Mouse (Mus musculus) gastrocnemius, postnatal 14 days (tissue): ENCODE measurements around the gene Hist1h2ai. TPM values are rescaled to one million over a fixed set of nuclear protein-coding genes. Genes with fewer than 3 reads are reported as not detected.
A peak's percentile ranks its signal among the peaks of the same experiment; 100 is the strongest.
"Not testable (repeated sequence)": the region's sequence is repeated elsewhere in the genome, so short reads cannot be mapped to it uniquely, and the experiment has no call there.

Experiments
- DNase-seq: peaks from one replicate; pipeline ENCODE4 v3.0.0; 2021; ENCODE audit warnings: mixed read lengths
- intact Hi-C: fragments of 180-260 bp; cut with DNase I; formaldehyde crosslinking; loops from one replicate; pipeline ENCODE4 v1.15.1; 2025; ENCODE audit warnings: low total_unique reads
- long read RNA-seq, 2 experiments: library from polyadenylated mRNA; stranded (forward); transcript quantifications; one replicate each; pipeline ENCODE4 v2.0.0; 2021
- total RNA-seq, 2 experiments: library from RNA; stranded (reverse); gene quantifications; 2 replicates each; pipeline ENCODE4 v1.2.3; 2021

Gene Hist1h2ai
- 10 to 100 TPM; 70.5 to 87.6 TPM for total RNA-seq
- long read RNA-seq, experiment 1, result 0 reads
- long read RNA-seq, experiment 2, result 0 reads

DNA sequence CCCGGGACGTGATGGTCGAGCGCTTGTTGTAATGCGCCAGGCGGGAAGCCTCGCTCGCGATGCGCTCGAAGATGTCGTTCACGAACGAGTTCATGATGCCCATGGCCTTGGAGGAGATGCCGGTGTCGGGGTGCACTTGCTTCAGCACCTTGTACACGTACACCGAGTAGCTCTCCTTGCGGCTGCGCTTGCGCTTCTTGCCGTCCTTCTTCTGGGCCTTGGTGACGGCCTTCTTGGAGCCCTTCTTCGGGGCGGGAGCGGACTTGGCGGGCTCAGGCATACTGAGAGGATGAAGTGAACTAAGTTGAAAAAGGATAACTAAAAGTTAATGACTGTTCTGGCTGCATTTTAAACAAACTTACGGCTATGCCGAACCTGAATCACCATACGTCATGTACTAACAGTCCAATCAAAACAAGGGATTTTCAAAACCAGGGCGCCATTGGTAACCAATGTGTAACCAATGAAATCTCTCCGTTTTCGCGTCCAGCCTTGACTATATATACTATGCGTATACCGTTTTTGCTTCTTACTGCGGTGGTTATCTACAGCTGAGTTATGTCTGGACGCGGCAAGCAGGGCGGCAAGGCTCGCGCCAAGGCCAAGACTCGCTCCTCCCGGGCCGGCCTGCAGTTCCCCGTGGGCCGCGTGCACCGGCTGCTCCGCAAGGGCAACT, at the start of gene Hist1h2ai, which contains the start of gene Hist1h2bl:
Hist1h2ai (plus strand) TSS at position 559 of the 676 bp plus-strand sequence.
Hist1h2bl (minus strand) TSS at position 280 of the 676 bp plus-strand sequence.
- DNase-seq, result peak; percentile 46
- intact Hi-C loops, result not testable (repeated sequence)

DNA sequence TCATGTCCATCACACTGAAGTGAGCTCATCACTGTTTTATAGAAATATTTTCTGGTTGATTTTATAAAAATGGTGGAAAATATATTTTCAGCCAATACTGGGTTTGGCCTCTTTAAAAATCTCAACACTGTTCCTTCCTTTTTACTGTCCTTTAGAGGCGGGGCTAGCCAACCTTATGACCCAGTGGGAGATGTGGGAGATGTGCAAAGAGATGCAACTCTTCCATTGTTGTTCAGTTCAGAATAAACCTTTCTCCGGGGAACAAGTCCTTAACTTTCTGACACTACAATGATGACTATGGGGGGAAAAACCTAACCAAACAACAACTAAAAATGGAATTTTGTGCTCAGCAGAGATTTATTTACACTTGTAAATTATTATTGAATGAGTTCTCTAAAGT, 38.9 kb upstream of the Hist1h2ai start, which contains the start of gene Olfr1360:
Olfr1360 (minus strand) TSS at position 101 of the 400 bp plus-strand sequence.
- DNase-seq, result no peak
- intact Hi-C loops, result no loop called here

DNA sequence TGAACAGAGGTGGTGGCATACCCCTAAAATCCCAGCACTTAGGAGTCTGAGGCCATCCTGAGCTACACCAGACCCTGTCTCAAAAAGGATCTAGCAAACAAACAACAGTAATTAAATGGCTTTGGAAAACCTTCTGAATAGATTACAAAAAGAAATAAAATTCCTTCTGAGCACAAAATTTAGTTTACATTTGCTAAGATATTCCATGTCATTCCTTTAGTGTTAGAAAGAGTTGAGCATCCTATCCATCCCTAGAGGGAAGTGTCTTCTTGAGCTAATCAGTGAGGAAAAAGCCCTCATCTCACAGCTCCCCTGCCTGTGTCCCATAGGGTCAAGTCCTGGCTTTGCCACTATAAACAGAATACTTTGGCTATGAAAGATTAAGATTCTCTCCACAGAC, 18.4 kb upstream of the Hist1h2ai start, which contains the start of gene Olfr1359:
Olfr1359 (plus strand) TSS at position 301 of the 400 bp plus-strand sequence.
- intact Hi-C loops, result no loop called here
- DNase-seq, result no peak

DNA sequence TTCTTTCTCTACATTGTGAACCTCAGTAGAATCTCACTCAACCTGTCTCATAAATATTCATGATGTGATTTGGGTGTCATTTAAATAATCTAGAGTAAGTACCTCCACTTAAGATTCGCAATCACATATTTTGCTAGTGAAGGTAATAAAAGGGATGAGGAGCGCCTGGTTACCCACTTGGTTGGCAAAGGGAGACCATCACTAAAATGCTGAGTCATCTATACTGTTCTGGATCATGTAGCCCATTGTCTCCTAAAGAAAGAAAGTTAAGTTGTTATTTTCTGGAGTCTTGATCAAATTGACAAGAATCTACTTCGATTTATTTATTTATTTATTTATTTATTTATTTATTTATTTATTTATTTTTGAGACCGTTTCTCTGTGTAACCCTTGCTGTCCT, 9.6 kb upstream of the Hist1h2ai start:
- DNase-seq, result no peak

DNA sequence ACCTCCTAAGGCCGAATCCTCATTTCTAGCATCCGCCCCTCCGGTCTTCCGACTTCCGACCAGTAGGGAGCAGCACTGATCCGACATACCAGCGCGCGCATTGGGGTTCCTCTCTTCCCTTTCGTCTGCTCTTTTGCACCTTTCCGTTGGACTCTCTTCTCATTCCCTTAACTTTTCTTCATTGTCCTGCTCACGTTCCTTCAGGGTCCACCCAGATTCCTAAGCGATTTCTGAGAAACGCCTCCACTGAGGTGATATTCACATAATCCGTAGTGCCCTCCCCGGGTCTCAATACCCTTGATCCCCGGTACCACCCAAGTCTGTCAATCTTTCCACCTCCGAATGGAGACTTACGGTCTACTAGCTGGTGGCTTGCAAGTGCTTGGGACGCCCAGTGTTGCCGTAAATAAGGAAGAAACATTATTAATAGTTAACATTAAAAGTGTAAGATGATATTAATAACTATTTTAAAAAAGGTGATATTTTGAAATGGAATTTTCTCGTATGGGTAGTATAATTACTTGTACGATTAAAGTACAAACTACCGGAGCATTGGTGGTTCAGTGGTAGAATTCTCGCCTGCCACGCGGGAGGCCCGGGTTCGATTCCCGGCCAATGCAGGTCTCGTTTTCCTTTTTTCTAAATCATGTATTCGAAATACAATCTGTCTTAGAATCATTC, 6.1 kb upstream of the Hist1h2ai start:
- intact Hi-C loops, result no loop called here

More for the DNA sequence above, 9.6 kb upstream of the Hist1h2ai start:
- intact Hi-C loops, result no loop called here

DNA sequence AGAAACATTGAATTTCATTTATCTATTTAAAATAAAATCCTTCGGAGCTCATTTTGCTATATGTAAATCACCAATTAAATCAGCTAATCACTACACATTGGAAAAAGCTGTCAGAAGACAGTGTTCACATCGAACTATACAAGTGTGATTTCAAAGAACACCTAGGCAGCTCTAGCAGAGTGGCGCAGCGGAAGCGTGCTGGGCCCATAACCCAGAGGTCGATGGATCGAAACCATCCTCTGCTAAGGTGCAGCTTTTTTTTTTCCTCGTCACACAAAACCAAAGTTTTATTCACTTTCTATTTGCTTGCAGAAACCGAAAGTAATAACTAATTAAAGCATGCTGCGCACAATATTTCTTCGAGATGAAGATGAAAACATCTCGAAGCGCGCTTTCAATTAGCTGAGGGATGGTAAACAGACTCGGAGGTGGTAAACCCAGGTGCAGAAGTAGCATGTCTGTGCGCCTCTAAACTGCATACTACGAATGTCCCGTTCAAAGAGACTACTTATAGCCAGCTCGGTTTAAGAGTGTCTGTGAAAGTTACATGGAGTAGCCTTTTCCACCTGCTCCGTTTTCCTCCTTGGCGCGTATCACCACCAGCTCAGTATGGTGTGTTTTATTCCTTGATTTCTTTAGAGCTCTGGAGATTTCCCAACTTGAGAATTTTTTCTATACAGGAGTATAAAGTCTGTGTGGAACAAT, 5.2 kb upstream of the Hist1h2ai start:
- peak; percentile 35 for DNase-seq
- intact Hi-C loops, result no loop called here

More for the DNA sequence above, 6.1 kb upstream of the Hist1h2ai start:
- DNase-seq, result peak; percentile 85

DNA sequence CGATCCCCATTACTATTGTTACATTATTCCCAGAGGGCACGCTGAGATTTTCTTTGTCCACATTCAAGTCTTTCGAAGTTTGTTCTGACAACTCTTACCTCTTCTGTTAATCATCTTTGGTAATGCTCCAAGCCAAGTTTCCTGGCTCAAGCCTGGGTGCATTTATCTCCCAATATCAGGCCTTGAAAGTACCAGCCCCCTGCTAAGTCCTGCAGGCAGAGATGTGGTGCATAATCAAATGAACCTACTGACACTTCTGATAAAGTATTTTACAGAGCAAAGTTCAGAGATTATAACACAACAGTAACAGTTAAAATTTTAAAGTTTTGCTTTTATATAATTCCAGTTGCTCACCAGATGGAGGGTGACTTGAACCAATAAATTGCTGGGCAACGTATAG, 4.5 kb upstream of the Hist1h2ai start:
- intact Hi-C loops, result no loop called here

DNA sequence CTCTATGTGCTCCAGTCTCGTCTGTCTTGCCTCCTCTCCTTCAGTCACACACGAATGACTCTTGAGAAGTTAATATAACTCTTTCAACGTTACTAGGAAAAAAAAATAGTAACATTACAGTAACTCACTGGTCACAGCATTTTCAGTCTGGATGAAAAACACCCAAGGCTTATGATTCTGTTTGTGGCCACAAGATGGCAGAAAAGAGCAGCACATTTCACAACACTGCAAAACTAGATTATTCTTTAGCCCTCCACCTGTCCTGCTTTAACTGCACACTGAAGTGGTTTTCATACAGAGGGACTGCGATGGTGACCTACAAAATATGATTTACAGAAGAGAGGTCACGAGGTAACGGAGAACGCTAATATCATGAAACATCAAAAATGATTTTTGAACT, 1.5 kb upstream of the Hist1h2ai start:
- DNase-seq, result peak; percentile 21
- intact Hi-C loops, result no loop called here

More for the DNA sequence above, 4.5 kb upstream of the Hist1h2ai start:
- no peak for DNase-seq

DNA sequence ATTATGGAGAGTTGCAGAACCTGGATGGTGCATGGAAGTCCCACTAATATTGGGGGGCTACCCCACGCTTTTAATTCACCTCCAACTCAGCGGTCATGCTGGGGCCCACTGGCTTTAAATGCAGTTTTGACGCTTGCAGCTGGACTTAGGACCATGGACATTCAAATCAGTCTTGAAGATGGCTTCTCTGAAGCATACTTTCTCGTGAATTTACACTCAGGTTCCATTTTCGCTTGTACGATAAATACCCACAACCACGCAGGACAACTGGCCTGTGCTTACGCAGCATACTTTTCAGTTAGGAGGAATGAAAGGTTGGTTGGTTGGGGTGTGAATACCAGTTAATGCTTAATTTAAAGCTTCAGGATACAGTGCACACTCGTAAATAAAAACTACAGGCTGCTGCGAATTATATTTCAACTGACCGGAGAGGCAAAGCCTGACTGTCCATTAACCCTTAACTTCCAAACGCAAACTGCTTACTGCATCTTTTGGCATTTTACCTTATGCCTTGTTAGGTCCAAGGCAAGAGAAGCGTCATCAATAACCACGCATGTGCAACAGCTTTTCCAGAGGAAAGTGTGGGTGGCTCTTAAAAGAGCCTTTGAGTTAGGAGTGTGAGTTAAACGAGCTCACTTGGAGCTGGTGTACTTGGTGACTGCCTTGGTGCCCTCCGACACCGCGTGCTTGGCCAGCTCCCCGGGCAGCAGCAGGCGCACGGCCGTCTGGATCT, 925 bp upstream of the Hist1h2ai start:
- intact Hi-C loops, result no loop called here
- DNase-seq, result no peak

DNA sequence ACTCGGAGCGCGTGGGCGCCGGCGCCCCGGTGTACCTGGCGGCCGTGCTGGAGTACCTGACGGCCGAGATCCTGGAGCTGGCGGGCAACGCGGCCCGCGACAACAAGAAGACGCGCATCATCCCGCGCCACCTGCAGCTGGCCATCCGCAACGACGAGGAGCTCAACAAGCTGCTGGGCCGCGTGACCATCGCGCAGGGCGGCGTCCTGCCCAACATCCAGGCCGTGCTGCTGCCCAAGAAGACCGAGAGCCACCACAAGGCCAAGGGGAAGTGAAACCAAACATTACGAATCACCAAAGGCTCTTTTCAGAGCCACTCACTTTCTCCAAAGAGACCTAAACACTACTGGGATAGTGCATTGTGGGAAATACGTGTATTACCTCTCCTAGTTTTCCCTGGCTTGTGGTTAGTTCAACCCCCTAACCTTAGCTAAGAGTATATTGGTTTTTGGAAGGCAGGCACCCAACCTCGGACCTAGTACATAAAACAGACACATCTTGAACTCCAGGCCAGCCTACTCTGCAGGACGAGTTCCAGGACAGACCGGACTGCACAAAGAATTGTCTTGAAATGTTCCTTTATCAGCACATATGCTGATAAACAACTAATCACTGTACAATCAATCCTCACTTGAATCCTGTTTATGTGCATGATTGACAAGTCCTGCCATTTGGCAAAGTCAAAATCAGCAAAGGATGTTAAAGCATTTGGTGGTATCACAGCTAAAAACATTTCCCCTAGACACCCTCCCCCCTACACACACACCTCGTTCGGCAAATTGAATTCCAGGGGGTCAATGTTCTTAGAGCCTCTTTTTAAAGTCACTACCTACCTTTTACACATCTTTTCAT, 544 bp downstream of the Hist1h2ai start:
- intact Hi-C loops, DNase-seq: not testable (repeated sequence)

DNA sequence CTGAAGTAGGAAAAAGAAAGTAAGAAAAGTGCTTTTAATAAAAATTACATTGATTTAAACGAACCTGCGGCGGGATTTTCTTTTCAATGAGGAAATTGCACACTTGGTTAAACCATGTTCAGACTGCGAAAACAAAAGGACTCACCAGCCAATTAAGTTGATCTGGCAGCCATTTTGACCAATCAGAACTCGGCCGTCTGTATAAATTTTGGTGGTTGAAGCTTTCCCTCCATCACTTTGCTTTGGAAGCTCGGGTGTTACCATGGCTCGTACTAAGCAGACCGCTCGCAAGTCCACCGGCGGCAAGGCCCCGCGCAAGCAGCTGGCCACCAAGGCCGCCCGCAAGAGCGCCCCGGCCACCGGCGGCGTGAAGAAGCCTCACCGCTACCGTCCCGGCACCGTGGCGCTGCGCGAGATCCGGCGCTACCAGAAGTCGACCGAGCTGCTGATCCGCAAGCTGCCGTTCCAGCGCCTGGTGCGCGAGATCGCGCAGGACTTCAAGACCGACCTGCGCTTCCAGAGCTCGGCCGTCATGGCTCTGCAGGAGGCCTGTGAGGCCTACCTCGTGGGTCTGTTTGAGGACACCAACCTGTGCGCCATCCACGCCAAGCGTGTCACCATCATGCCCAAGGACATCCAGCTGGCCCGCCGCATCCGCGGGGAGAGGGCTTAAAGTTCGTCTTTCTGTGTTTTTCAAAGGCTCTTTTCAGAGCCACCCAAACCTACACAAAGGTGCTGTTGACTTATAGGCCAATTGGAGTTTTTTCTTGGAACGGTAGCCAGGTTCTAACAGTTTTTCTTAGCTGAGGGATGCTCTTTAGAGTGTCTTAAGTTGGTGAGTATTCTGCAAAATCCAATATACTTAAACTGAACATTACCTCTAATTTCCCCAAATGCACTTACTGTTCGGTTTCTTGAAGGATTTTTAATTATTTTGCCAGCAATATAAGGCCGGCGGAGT, 1.5 kb downstream of the Hist1h2ai start, which contains the start of gene Hist1h3h:
Hist1h3h (plus strand) TSS at position 263 of the 961 bp plus-strand sequence.
- peak; percentile 38 for DNase-seq
- intact Hi-C loops, result not testable (repeated sequence)

DNA sequence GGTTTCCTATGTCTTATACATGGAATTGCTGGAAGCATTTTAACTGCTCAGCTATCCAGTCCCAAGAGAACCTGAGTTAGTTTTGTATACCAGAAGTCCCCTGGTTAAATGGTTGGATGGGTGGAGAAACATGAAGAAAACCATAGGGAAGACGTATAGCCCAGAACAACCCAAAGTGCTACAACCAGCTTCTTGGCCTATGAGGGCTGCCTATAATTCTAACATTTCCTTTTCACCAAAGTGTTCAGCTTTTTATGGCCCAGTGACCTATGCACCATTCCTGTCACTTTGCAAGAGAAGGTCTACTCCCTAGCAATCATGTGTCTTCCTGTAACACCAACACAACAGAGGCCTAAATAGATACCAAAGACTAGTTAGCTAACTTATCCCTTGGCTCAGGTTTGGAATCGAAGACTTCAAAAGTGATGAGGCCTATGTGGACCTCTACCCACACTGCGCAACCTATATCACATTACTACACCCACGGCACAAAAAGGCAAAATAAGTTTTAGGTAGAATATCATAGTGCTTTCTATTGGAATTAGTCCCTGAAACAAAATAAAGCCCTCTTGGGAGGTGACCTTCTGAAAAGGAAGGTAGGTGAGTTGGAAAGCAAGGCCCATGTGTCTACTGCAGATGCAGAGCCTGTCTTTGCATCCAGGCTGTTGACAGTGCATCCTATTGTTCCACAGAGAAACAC, 2.3 kb downstream of the Hist1h2ai start:
- intact Hi-C loops, result no loop called here
- DNase-seq, result no peak

DNA sequence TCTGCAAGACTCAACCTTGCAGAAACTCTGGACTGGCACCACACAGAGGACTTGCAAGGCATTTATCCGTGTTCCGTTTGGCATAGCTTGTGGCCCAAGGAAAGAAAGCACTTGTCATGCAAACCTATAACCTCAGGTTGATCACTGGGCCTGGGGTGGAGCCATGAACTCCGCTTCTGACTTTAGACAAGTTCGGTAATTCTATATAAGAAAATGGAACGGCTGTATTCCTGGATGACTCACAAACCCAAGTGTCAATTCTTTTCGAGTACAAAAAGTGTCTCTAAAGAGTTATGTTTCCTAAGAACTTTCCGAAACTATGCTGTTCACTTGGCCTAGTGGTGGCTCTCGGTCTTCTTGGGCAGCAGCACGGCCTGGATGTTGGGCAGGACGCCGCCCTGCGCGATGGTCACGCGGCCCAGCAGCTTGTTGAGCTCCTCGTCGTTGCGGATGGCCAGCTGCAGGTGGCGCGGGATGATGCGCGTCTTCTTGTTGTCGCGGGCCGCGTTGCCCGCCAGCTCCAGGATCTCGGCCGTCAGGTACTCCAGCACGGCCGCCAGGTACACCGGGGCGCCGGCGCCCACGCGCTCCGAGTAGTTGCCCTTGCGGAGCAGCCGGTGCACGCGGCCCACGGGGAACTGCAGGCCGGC, 5.0 kb downstream of the Hist1h2ai start:
- DNase-seq, intact Hi-C loops: not testable (repeated sequence)

DNA sequence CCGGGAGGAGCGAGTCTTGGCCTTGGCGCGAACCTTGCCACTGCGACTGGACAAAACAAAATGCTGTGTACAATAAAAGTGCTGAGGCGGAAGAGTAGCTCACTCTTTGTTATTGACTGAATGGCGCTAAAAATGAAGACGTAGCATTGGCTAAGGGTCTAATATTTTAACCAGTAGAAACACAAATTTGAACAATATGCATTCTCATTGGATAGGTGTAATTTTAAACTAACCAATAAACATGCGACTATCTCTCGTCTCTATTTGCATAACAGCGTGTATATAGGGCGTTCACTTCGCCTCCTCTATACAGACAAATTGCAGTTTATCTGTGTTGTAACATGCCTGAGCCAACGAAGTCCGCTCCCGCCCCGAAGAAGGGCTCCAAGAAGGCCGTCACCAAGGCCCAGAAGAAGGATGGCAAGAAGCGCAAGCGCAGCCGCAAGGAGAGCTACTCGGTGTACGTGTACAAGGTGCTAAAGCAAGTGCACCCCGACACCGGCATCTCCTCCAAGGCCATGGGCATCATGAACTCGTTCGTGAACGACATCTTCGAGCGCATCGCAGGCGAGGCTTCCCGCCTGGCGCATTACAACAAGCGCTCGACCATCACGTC, 5.6 kb downstream of the Hist1h2ai start, which contains the start of gene Hist1h2bm:
Hist1h2bm (plus strand) TSS at position 288 of the 616 bp plus-strand sequence.
- DNase-seq, result peak; percentile 21
- intact Hi-C loops, result not testable (repeated sequence)

DNA sequence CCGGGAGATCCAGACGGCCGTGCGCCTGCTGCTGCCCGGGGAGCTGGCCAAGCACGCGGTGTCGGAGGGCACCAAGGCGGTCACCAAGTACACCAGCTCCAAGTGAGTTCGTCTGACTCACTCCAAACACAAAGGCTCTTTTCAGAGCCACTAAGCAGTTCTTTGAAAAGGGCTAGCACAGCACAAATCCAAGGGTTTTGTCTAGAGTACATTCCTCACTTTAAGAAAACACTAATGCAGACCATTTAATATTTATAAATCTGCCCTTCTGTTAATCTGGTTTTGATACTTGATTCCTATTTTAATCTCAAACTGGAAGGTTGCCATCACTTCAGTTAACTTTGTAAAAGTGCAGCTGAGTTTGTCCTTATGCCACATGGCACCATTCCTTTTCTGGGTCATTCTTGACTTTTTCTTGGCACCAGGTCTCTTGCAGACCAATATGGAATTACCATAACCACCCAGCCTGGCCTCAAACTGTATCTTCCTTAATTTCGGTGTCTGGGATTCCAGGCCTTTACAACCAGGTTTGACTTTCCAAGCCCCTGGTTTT, 6.2 kb downstream of the Hist1h2ai start:
- no peak for DNase-seq
- intact Hi-C loops, result no loop called here
